8 mouse cellular contexts compared by ENCODE assay signal in genomic region chr13:51201985-51202843, GRCm38 (mm10). TPM values are rescaled to one million over a fixed set of nuclear protein-coding genes. Genes with fewer than 3 reads are reported as not detected.
A peak's percentile ranks its signal among the peaks of the same experiment; 100 is the strongest.
DNase-seq lines count a peak whose midpoint lies in the region; ATAC-seq and TF ChIP-seq lines count a peak whose summit lies in the region.
"Not testable (repeated sequence)": the region's sequence is repeated elsewhere in the genome, so short reads cannot be mapped to it uniquely, and the experiment has no call there.
"Had no signal": no experiment of that assay in that cellular context is flagged by ENCODE, and none has a peak within 500 bp of the region (broad histone marks: within the 10 kb centered on the region; RNA-seq: fewer than 3 reads in every experiment).

No protein-coding gene starts in this region.

- peak; percentile 65; the same call in 1 of the 2 replicates for ATAC-seq in common myeloid progenitor, adult 5-6 weeks (replicated peaks; ENCODE audit: low read depth, poor library complexity, severe bottlenecking)
- ATAC-seq in forebrain, embryonic 12.5 days (ENCODE audit: low FRiP score), result 0 out of 2 replicates have a peak, but pooled peaks have one; percentile 36
- ATAC-seq in heart, embryonic 14.5 days (ENCODE audit: insufficient number of reproducible peaks, insufficient read depth, low FRiP score, low read depth); neural tube, embryonic 11.5 days (ENCODE audit: insufficient read depth, low FRiP score, low TSS enrichment): not testable (repeated sequence)
- ATAC-seq in intestine, embryonic 15.5 days, result peak; percentile 74
- 0 out of 2 replicates have a peak, but pooled peaks have one; percentile 15 for ATAC-seq in limb, embryonic 13.5 days (ENCODE audit: low FRiP score, low read depth)
- peak; percentile 14; the same call in 1 of the 2 replicates for ATAC-seq in lung, postnatal 0 days

- not testable (repeated sequence) for H3K9ac ChIP-seq in forebrain, embryonic 12.5 days; heart, embryonic 14.5 days (ENCODE audit: low read length); intestine, embryonic 15.5 days; lung, postnatal 0 days (replicated peaks; ENCODE audit: low read depth); neural tube, embryonic 11.5 days (ENCODE audit: low read length)
- peak overlapping the region; percentile 59; the same call in 1 of the 2 replicates for H3K9ac ChIP-seq in limb, embryonic 13.5 days

- H3K4me2 ChIP-seq in forebrain, embryonic 12.5 days, result peak overlapping the region; percentile 52
- peak overlapping the region; percentile 67 for H3K4me2 ChIP-seq in heart, embryonic 14.5 days (ENCODE audit: low read length)
- H3K4me2 ChIP-seq in intestine, embryonic 15.5 days (replicated peaks), result peak overlapping the region; percentile 66
- peak overlapping the region; percentile 59 for H3K4me2 ChIP-seq in limb, embryonic 13.5 days (replicated peaks)
- H3K4me2 ChIP-seq in lung, postnatal 0 days (replicated peaks; ENCODE audit: low read depth, low read length), result peak overlapping the region; percentile 47
- peak overlapping the region; percentile 37; the same call in 1 of the 2 replicates for H3K4me2 ChIP-seq in neural tube, embryonic 11.5 days (ENCODE audit: low read depth)

- not testable (repeated sequence) for H3K27me3 ChIP-seq in forebrain, embryonic 12.5 days; heart, embryonic 14.5 days (ENCODE audit: control insufficient read depth, insufficient read depth, low read length); intestine, embryonic 15.5 days (replicated peaks); limb, embryonic 13.5 days; lung, postnatal 0 days (replicated peaks; ENCODE audit: insufficient read depth, low read length); neural tube, embryonic 11.5 days (ENCODE audit: control insufficient read depth, insufficient read depth, low read length)

- not testable (repeated sequence) for TF ChIP-seq EP300 in lung, postnatal 0 days (IDR thresholded peaks at IDR 0.05)

- DNase-seq in lung, postnatal 0 days (ENCODE audit: low spot score); neural tube, embryonic 11.5 days (ENCODE audit: low spot score): not testable (repeated sequence)

- H3K4me3 ChIP-seq in forebrain, embryonic 12.5 days (replicated peaks), result peak overlapping the region; percentile 29
- H3K4me3 ChIP-seq in heart, embryonic 14.5 days (ENCODE audit: control insufficient read depth in 1 of 2, insufficient read depth in 1 of 2, low read depth in 1 of 2, low read length in 2 of 2), result peak overlapping the region; percentile 34 to 48
- peak overlapping the region; percentile 25; the same call in 1 of the 2 replicates for H3K4me3 ChIP-seq in intestine, embryonic 15.5 days (replicated peaks)
- H3K4me3 ChIP-seq in limb, embryonic 13.5 days, result peak overlapping the region; percentile 35
- H3K4me3 ChIP-seq in lung, postnatal 0 days (ENCODE audit: low read depth, low read length); neural tube, embryonic 11.5 days (ENCODE audit: low read depth, low read length): not testable (repeated sequence)

- 58% methylated on average over 28 of the region's 36 CpGs for WGBS in forebrain, embryonic 12.5 days
- WGBS in heart, embryonic 14.5 days, result 40% methylated on average over 28 of the region's 36 CpGs
- WGBS in intestine, embryonic 15.5 days, result 42% methylated on average over 36 of the region's 36 CpGs
- 44% methylated on average over 32 of the region's 36 CpGs for WGBS in limb, embryonic 13.5 days
- 42% methylated on average over 24 of the region's 36 CpGs for WGBS in lung, postnatal 0 days
- 48% methylated on average over 26 of the region's 36 CpGs for WGBS in neural tube, embryonic 11.5 days

- peak; percentile 38; the same call in 1 of the 2 replicates for TF ChIP-seq CTCF in lung, postnatal 0 days (IDR thresholded peaks at IDR 0.05)

- not testable (repeated sequence) for H3K27ac ChIP-seq in forebrain, embryonic 12.5 days; heart, embryonic 14.5 days (replicated peaks in 1 of 2; ENCODE audit: control insufficient read depth in 1 of 2, insufficient read depth in 1 of 2, low read depth in 2 of 2, low read length in 2 of 2); intestine, embryonic 15.5 days; limb, embryonic 13.5 days; lung, postnatal 0 days (ENCODE audit: low read length); neural tube, embryonic 11.5 days (ENCODE audit: low read depth, low read length)

- not testable (repeated sequence) for H3K9me3 ChIP-seq in forebrain, embryonic 12.5 days; heart, embryonic 14.5 days (ENCODE audit: control insufficient read depth, low read length); intestine, embryonic 15.5 days; lung, postnatal 0 days (ENCODE audit: low read length); neural tube, embryonic 11.5 days (ENCODE audit: control insufficient read depth, low read length)
- 0 out of 2 replicates have a peak, but pooled peaks cover 13% of the 10 kb centered on the region for H3K9me3 ChIP-seq in limb, embryonic 13.5 days

- H3K4me1 ChIP-seq in forebrain, embryonic 12.5 days; heart, embryonic 14.5 days (ENCODE audit: control insufficient read depth in 2 of 2, insufficient read depth in 2 of 2, low read length in 2 of 2); intestine, embryonic 15.5 days (replicated peaks); limb, embryonic 13.5 days; lung, postnatal 0 days (ENCODE audit: insufficient read depth, low read depth, low read length); neural tube, embryonic 11.5 days (ENCODE audit: control insufficient read depth, insufficient read depth, low read length): not testable (repeated sequence)

- not testable (repeated sequence) for H3K36me3 ChIP-seq in forebrain, embryonic 12.5 days (replicated peaks); heart, embryonic 14.5 days (ENCODE audit: control insufficient read depth, insufficient read depth, low read length); intestine, embryonic 15.5 days; limb, embryonic 13.5 days; lung, postnatal 0 days (ENCODE audit: insufficient read depth, low read length); neural tube, embryonic 11.5 days (ENCODE audit: control insufficient read depth, insufficient read depth, low read length)

RNA-seq across cellular contexts. Expression of gene Nxnl2, which starts 31.4 kb away (rescaled TPM):
- not detected in 2 replicates for total RNA-seq in common myeloid progenitor, adult 5-6 weeks (2017)
- 0.52 and 0.76 TPM in 2 replicates for polyA plus RNA-seq in forebrain, embryonic 12.5 days (2016; fragmentation: Nextera tagmentation; extraction: Ambion mirVana)
- 1.2 and 2.3 TPM in 2 replicates for polyA plus RNA-seq in heart, embryonic 14.5 days (2014; fragmentation: Nextera tagmentation; extraction: Ambion mirVana)
- 2.1 and 2.3 TPM in 2 replicates for polyA plus RNA-seq in intestine, embryonic 15.5 days (2015; fragmentation: Nextera tagmentation; extraction: Ambion mirVana)
- polyA plus RNA-seq in limb, embryonic 13.5 days (2015; fragmentation: Nextera tagmentation; extraction: Ambion mirVana), result 10.0 and 11.3 TPM in 2 replicates
- polyA plus RNA-seq in lung, postnatal 0 days (2015; fragmentation: Nextera tagmentation; extraction: Ambion mirVana), result 1.0 and 1.3 TPM in 2 replicates
- polyA plus RNA-seq in neural tube, embryonic 11.5 days (2014; fragmentation: Nextera tagmentation; extraction: Ambion mirVana), result 0.50 and 1.0 TPM in 2 replicates
- total RNA-seq: gastrocnemius, postnatal 25 days had no signal
